Mouse (Mus musculus) kidney, postnatal 0 days (tissue): ENCODE measurements at regions not wholly inside any gene's neighbourhood (a gene's known extent, or its start where the extent isn't known, plus 50 kb on each side); places are given as distances from the start of the nearest gene placed in this dataset.
A peak's percentile ranks its signal among the peaks of the same experiment; 100 is the strongest.

ENCODE experiments used
- ATAC-seq: fragments of 200-750 bp; cut with Nextera tagmentation; replicated peaks from 2 replicates; pipeline ENCODE4 v1.8.0; 2017; ENCODE audit warnings: low read depth, moderate number of reproducible peaks, moderate TSS enrichment, moderate library complexity; ENCODE audit not compliant: low FRiP score
- DNase-seq: peaks from one replicate; pipeline ENCODE4 v3.0.0-alpha.2; 2016; ENCODE audit warnings: low spot score
- H3K27ac ChIP-seq: fragments of 300-500 bp; sonication (generic); 2 replicates; pipeline ENCODE4 v1.5.1; 2014; ENCODE audit warnings: mild to moderate bottlenecking
- H3K27me3 ChIP-seq: fragments of 300-500 bp; sonication (generic); 2 replicates; pipeline ENCODE4 v1.6.1; 2014; ENCODE audit warnings: low read length, mixed read lengths; ENCODE audit not compliant: insufficient read depth
- H3K36me3 ChIP-seq: fragments of 300-500 bp; sonication (generic); 2 replicates; pipeline ENCODE4 v1.6.1; 2014; ENCODE audit warnings: low read length, mixed read lengths; ENCODE audit not compliant: insufficient read depth
- H3K4me1 ChIP-seq: fragments of 300-500 bp; sonication (generic); replicated peaks from 2 replicates; pipeline ENCODE4 v1.6.1; 2014; ENCODE audit warnings: antibody characterized with exemption, low read length, mixed read lengths; ENCODE audit not compliant: insufficient read depth
- H3K4me2 ChIP-seq: fragments of 300-500 bp; sonication (generic); 2 replicates; pipeline ENCODE4 v1.6.1; 2014; ENCODE audit warnings: mild to moderate bottlenecking, low read length, moderate library complexity, mixed read lengths
- H3K4me3 ChIP-seq: fragments of 300-500 bp; sonication (generic); replicated peaks from 2 replicates; pipeline ENCODE4 v1.5.1; 2014; ENCODE audit warnings: low read depth, low read length
- H3K9ac ChIP-seq: fragments of 300-500 bp; sonication (generic); 2 replicates; pipeline ENCODE4 v1.6.1; 2014; ENCODE audit warnings: low read depth, low read length
- H3K9me3 ChIP-seq: fragments of 300-500 bp; sonication (generic); replicated peaks from 2 replicates; pipeline ENCODE4 v1.6.1; 2016; ENCODE audit warnings: low read length, inconsistent platforms, mixed read lengths
- CTCF ChIP-seq: IDR thresholded peaks from 2 replicates; pipeline ENCODE4 v1.5.1; 2016; ENCODE audit warnings: antibody characterized with exemption, low read depth, mild to moderate bottlenecking, moderate library complexity
- WGBS: fragments of 180-500 bp; shearing (Covaris S2); extraction: QIAGEN DNeasy Blood & Tissue Kit; methylation state at CpG from one replicate; pipeline ENCODE4 v1.1.7; 2014; 5-methylcytosine and 5-hydroxymethylcytosine counted together

DNA sequence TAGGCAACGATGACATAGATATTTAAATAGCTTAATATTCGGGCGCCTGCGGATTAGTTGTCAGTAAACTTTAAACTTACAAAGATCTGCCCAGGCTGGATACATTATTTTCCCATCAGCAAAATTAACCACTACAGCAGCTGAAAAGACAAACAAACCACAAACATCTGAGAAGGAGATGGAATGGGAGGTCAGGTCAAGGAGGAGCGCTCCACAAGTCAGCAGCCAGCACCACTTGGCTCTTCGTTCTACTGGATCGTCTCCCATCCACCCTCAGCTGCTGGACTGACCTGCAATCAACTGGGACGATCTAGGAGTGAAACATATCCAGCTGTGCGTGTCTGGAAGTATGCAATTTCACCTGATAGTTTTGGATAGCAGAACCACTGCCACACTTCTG, 599.3 kb downstream of the Ptprc start:
- no peaks in the 10 kb centered on the region for H3K4me1 ChIP-seq
- no peaks in the 10 kb centered on the region for H3K27me3 ChIP-seq
- DNase-seq (peak; percentile 72), ATAC-seq (no peak)
- H3K9me3 ChIP-seq = no peaks in the 10 kb centered on the region
- H3K4me3 ChIP-seq = no peak overlapping the region
- H3K27ac ChIP-seq = no peak overlapping the region
- H3K4me2 ChIP-seq = no peak overlapping the region
- no peak overlapping the region for H3K9ac ChIP-seq
- no peaks in the 10 kb centered on the region for H3K36me3 ChIP-seq
- WGBS = 49% methylated on average over 9 of the region's 9 CpGs
- TF ChIP-seq CTCF = no peak

DNA sequence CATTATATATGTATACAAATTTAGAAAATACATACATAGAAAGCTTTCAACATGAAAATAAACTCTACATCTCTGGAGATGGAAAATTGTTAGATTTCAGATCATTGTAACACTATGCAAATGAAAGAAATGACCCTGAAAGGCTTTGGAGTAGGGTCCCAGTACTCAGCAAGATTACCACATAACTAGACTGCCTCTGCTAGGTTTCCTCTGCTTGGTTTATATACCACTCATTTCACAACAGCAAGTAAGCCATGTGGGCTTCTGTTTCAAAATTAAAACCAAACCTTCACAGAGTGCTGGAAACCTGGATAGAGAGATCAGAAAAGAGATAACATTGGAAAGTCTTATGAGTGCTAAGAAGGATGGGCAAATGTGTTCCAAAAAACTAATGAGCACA, 600.1 kb downstream of the Ptprc start:
- no peak overlapping the region for H3K27ac ChIP-seq
- DNase-seq = no peak
- H3K4me3 ChIP-seq = no peak overlapping the region
- no peaks in the 10 kb centered on the region for H3K27me3 ChIP-seq
- H3K9ac ChIP-seq = no peak overlapping the region
- H3K9me3 ChIP-seq = no peaks in the 10 kb centered on the region
- no peak for TF ChIP-seq CTCF
- ATAC-seq = no peak
- H3K36me3 ChIP-seq = no peaks in the 10 kb centered on the region
- no peak overlapping the region for H3K4me2 ChIP-seq
- H3K4me1 ChIP-seq = no peaks in the 10 kb centered on the region

- H3K9me3 ChIP-seq = no peaks in the 10 kb centered on the region
- H3K4me2 ChIP-seq = no peak overlapping the region
- no peaks in the 10 kb centered on the region for H3K4me1 ChIP-seq
- no peak overlapping the region for H3K4me3 ChIP-seq
- WGBS = 24% methylated on average over 6 of the region's 6 CpGs
- peak; percentile 61; the same call in 1 of the 2 replicates for ATAC-seq
- TF ChIP-seq CTCF = no peak
- H3K27ac ChIP-seq = peak overlapping the region; percentile 9; the same call in 1 of the 2 replicates
- no peaks in the 10 kb centered on the region for H3K27me3 ChIP-seq
- no peak overlapping the region for H3K9ac ChIP-seq
- peak; percentile 90 for DNase-seq
- H3K36me3 ChIP-seq = no peaks in the 10 kb centered on the region
Observed at GRCm38 (mm10) chr1:137571905-137572865, 603.3 kb downstream of the Ptprc start.

DNA sequence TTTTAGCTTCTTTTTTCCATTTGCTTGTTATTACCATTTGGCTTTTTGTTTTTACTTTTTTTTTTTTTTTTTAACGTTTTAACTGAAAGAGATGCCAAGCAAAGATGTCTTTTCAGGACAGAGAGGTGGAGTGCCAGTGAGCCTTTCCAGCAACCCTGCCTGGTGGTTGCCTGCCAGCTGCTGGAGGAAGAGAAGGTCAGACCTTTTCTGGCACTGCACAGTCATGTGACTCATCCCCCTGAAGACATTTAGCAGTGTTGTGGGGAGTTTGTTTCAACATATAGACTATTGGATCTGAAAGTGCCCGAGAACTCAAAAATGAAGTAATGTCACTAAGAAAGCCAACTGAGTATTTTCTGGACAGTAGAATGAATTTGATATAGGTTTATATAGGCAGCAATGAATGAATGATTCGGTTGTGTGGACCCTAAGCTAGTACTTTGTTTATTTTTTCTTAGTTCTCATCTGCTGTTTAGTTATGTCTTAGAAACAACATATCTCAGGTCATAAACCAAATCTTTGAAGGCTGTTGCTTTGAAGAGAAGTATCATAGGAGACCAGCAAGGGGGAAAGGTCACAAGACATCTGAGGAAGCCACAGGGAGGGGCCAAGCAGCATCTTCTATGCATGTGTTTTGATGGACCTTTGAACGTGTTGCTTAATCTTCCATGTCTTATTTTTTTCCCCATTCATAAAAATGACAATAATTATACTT, 604.2 kb downstream of the Ptprc start:
- Histone ChIP-seq H3K4me3 (no peak overlapping the region), H3K4me1 (no peaks in the 10 kb centered on the region), H3K36me3 (no peaks in the 10 kb centered on the region), H3K4me2 (no peak overlapping the region), H3K9me3 (no peaks in the 10 kb centered on the region), H3K9ac (no peak overlapping the region), H3K27me3 (no peaks in the 10 kb centered on the region), H3K27ac (peak overlapping the region; percentile 38; the same call in 1 of the 2 replicates)
- WGBS = 17% methylated on average over 4 of the region's 4 CpGs
- no peak for ATAC-seq
- TF ChIP-seq CTCF = no peak
- no peak for DNase-seq

DNA sequence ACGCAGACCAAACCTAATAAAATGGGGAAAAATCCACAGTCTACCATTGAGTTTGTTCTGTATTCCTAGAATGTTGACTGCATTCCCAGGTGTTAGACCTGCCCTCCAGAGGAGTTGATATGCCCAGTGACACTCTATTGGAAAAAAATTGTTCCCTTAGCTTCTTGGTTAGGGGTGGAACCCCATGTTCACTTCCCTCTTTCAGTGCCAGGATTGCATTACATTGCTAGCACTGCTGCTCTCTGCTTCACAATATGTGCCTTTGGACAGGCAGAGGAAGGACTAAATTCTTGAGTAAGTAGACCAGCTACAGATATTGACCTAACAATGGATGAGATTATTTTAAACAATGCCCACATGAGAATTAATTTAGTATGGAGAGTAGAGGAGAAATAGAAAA, 607.3 kb upstream of the Nr5a2 start:
- H3K36me3 ChIP-seq = no peaks in the 10 kb centered on the region
- no peak overlapping the region for H3K27ac ChIP-seq
- ATAC-seq = no peak
- 100% methylated on average over 1 of the region's 1 CpGs for WGBS
- H3K9me3 ChIP-seq = no peaks in the 10 kb centered on the region
- no peak overlapping the region for H3K4me3 ChIP-seq
- TF ChIP-seq CTCF = no peak
- no peak for DNase-seq
- no peak overlapping the region for H3K9ac ChIP-seq
- H3K27me3 ChIP-seq = no peaks in the 10 kb centered on the region
- no peak overlapping the region for H3K4me2 ChIP-seq
- H3K4me1 ChIP-seq = no peaks in the 10 kb centered on the region

DNA sequence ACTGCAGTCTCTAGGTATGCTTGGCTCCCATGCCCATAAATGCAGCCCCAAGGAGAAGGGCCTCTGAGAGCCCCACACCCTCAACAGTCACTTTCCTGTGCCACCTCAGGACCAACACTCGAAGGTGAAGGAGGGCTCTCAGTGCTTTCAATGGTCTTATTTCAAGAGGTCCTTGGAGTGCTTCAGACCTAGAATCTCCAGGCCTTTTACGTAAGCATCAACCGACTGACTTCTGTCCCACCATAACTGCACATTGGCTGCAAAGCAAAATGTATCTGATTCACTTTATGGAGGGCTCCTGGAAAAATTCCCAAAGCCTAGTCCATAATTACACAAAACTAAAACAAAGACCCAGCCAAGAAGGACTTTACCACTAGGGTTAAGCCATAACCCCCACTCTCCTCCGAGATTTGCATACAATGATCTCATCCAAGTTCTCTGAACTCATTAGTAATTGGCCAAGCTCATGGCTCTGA, 605.4 kb upstream of the Nr5a2 start:
- WGBS = 74% methylated on average over 4 of the region's 4 CpGs
- H3K9ac ChIP-seq = no peak overlapping the region

More for the DNA sequence above, 605.4 kb upstream of the Nr5a2 start:
- no peak overlapping the region for H3K4me2 ChIP-seq
- H3K36me3 ChIP-seq = no peaks in the 10 kb centered on the region
- DNase-seq = no peak
- no peak for TF ChIP-seq CTCF
- no peak overlapping the region for H3K27ac ChIP-seq
- no peaks in the 10 kb centered on the region for H3K9me3 ChIP-seq
- no peaks in the 10 kb centered on the region for H3K4me1 ChIP-seq
- no peak overlapping the region for H3K4me3 ChIP-seq
- H3K27me3 ChIP-seq = no peaks in the 10 kb centered on the region
- no peak for ATAC-seq
